ENCODE assay signal across 14 mouse cellular contexts in the genomic region with DNA sequence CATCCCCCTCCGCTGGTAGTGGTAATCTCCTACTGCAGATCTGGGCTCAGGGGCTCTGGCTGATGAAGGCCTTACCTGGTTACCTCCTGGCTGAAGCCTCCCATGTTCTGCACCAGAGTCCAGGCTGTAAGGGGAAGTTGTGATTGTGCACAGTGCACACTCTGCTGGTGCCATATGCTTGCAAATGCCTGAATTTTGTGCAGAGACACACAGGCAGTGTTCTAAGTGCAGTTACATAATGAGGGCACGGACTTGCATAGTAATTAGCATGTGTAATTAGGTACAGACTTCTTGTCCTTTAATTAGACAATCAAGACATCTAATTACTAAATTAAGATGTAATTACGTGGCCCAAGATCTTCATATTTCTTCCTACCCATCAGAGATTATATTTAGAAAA.
"Had no signal": no experiment of that assay in that cellular context is flagged by ENCODE, and none has a peak within 500 bp of the region (broad histone marks: within the 10 kb centered on the region; RNA-seq: fewer than 3 reads in every experiment).

No protein-coding gene starts in this region.

- H3K4me1 ChIP-seq: midbrain, embryonic 15.5 days; neural tube, embryonic 12.5 days had no signal

- ATAC-seq: liver, embryonic 12.5 days; midbrain, embryonic 15.5 days had no signal

- H3K36me3 ChIP-seq: limb, embryonic 15.5 days; liver, embryonic 12.5 days; midbrain, embryonic 15.5 days; neural tube, embryonic 12.5 days had no signal

- H3K4me2 ChIP-seq: limb, embryonic 15.5 days; liver, embryonic 12.5 days; lung, embryonic 14.5 days; midbrain, embryonic 11.5 days; midbrain, embryonic 15.5 days; neural tube, embryonic 12.5 days had no signal

- H3K27me3 ChIP-seq: limb, embryonic 15.5 days; liver, embryonic 12.5 days; midbrain, embryonic 15.5 days; neural tube, embryonic 12.5 days had no signal

- DNase-seq: kidney, adult 8-10 months; kidney, postnatal 25 days; layer of hippocampus, postnatal 36 days; lung, embryonic 14.5 days; lung, postnatal 10 days; right cerebral cortex, adult 18-20 months; right cerebral cortex, postnatal 25 days; thymus, postnatal 36 days had no signal

- H3K27ac ChIP-seq: limb, embryonic 15.5 days; liver, embryonic 12.5 days; macrophage; midbrain, embryonic 15.5 days; neural tube, embryonic 12.5 days had no signal

- H3K4me3 ChIP-seq: limb, embryonic 15.5 days; liver, embryonic 12.5 days; midbrain, embryonic 15.5 days; neural tube, embryonic 12.5 days had no signal

- H3K9me3 ChIP-seq: limb, embryonic 15.5 days; midbrain, embryonic 15.5 days; neural tube, embryonic 12.5 days had no signal

- H3K9ac ChIP-seq: limb, embryonic 15.5 days; liver, embryonic 12.5 days; lung, embryonic 14.5 days; midbrain, embryonic 15.5 days; neural tube, embryonic 12.5 days had no signal
